Mouse (Mus musculus) erythroblast, embryonic 14.5 days (primary cell): ENCODE results near the gene Mink1.

Source experiments
- GATA1 ChIP-seq: IDR thresholded peaks from 2 replicates; pipeline ENCODE4 v1.6.1; 2012; ENCODE audit warnings: low read length, inconsistent platforms, mixed read lengths
- TAL1 ChIP-seq: IDR thresholded peaks from 3 replicates; pipeline ENCODE4 v1.6.1; 2012; ENCODE audit warnings: low read length, inconsistent platforms, mixed read lengths

GRCm38 (mm10) chr11:70516352-70516751 is 46.3 kb upstream of the Mink1 start:
- TF ChIP-seq GATA1 (no peak), TAL1 (no peak)
